Mouse (Mus musculus) heart, postnatal 10 days (tissue): ENCODE results near the gene Myog. TPM values are rescaled to one million over a fixed set of nuclear protein-coding genes. Genes with fewer than 3 reads are reported as not detected.
A peak's percentile ranks its signal among the peaks of the same experiment; 100 is the strongest.

Experiments
- DNase-seq, 2 experiments: peaks; one replicate each; pipeline ENCODE4 v3.0.0; 2021
- intact Hi-C: fragments of 180-260 bp; cut with DNase I; formaldehyde crosslinking; loops from one replicate; pipeline ENCODE4 v1.15.1; 2025
- total RNA-seq, 2 experiments: library from RNA; stranded (reverse); gene quantifications; 2 replicates each; pipeline ENCODE4 v1.2.3; 2021

The Myog gene
- total RNA-seq, 2 experiments from 2014 or later: not detected

DNA sequence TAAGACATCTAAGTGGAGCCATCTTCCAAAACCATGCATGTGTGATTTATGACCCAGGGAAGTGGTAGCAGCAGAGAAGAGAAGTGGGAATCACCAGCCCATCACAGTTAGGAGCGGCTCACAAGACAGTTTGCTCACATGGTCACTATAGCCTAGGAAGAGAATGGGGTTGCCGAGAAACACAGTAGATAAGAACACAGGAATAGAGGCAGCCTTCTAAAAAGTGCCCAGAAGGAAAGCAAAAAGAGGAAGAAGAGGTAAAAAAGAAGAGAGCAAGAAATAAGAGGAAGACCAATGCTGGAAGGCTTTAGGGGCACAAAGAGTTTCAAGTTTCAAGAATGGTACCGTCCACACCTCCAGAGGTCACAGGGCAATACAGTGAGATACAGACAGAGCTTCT, 7.4 kb upstream of the Myog start:
- DNase-seq: no peak
- intact Hi-C loops: no loop called here

DNA sequence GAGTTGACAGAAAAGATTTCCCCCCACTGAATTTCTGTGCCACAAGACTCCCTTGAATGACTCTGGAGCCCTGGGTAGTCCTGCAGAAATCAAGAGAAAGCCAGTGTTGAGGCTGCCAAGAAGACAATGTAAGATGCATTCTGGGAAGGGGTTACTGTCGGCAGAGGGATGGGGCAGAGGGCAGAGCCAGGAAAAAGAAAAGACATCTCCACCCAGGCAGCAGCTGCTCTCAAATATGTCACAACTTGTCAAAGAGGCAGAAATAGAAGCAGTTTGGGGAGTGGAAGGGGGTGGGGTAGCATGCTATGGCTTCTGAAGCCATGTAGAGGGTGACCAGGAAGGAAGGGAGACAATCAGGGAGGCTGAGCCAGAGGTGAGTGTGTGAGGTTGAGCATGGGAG, 6.7 kb upstream of the Myog start:
- intact Hi-C loops: no loop called here
- no peak for DNase-seq

DNA sequence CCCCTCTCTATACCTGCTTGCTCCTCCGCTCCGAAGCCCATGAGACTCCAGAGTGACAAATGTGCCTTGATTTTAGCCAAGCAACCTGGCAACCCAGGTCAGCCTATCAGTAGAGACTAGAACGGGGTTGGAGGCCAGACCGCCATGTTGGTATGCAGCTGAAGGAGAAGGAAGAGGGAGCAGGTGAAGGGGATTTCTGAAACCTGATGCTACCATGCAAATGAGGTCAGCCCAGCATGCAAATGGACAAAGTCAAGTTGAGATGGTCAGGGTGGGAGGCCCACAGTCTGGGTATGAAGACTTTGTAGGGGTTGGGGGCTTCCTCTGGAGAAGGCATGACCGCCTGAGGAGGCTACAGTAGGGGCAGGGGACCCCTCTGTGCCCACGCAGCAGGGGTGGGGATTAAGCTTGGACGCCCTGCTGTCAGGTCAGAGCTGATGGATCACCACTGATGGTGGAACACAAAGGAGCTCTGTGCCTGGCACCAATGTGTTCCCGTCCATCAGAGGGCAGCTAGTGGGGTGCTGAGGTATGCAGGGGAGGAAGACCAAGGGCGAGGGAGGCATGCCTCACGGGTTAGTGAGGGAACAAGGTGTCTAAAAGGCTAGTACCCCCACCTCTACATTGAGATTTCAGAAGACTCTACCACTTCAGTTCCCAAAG, 4.2 kb upstream of the Myog start:
- DNase-seq: no peak
- intact Hi-C loops: no loop called here

DNA sequence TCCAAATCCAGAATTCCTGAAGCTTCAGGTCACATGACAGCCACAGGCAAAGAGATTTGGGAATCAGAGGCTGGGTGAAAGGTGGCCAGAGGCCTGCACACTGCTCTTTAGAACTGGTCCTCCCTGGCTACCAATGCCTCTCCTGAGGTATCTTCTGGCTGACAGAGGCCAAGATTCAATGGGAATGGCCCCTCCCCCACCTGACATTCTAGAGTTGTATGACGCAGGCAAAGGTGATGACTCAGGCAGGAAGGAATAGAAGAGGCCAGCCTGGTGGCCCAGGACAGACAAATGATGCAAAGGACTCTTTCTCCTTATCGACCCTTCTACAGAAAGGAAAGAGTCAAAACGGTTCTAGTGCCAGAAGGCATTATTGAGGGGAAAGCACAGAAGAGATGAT, 1.6 kb upstream of the Myog start:
- no peak for DNase-seq
- intact Hi-C loops: no loop called here

DNA sequence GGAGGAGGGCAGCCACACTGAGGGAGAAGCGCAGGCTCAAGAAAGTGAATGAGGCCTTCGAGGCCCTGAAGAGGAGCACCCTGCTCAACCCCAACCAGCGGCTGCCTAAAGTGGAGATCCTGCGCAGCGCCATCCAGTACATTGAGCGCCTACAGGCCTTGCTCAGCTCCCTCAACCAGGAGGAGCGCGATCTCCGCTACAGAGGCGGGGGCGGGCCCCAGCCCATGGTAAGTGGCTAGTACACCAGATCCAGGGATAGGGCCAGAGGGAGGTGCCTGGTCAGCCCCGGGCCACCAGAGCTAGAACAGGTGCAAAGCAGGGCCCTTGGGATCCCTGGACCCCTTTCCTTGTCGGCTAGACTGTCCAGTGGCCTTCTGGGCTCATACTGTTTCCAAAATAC, 511 bp downstream of the Myog start:
- intact Hi-C loops: loop anchor here (5.0 kb wide), 1 partner anchor 43 kb away; no protein-coding TSS in a partner anchor
- DNase-seq: no peak

DNA sequence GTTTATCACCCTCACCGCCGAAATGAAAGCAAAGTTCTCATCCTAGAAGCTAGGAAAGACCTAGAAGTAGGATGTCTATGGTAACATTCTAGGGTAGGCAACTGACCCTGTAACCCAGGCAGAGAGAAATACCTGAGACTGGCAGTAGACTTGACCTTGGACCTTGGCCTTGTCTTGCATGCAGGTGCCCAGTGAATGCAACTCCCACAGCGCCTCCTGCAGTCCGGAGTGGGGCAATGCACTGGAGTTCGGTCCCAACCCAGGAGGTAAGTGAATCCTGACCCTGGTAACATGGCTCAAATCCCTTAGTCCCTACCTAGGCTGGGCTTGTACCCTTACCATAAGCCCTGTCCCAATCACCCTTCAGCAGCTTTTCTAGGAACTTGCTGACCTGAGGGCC, 1.1 kb downstream of the Myog start:
- DNase-seq: peak in 1 of 2 experiments; percentile 45
- intact Hi-C loops: loop anchor here (5.0 kb wide), 1 partner anchor 44 kb away; no protein-coding TSS in a partner anchor

DNA sequence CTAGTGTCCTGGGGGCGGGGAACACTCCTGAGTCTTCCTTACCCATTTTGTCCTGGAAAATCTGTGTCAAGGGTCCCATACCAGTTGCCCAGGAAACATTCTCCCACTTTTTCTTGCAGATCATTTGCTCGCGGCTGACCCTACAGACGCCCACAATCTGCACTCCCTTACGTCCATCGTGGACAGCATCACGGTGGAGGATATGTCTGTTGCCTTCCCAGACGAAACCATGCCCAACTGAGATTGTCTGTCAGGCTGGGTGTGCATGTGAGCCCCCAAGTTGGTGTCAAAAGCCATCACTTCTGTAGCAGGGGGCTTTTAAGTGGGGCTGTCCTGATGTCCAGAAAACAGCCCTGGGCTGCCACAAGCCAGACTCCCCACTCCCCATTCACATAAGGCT, 1.8 kb downstream of the Myog start:
- DNase-seq: no peak
- intact Hi-C loops: loop anchor here (5.0 kb wide), 1 partner anchor 44 kb away; no protein-coding TSS in a partner anchor

DNA sequence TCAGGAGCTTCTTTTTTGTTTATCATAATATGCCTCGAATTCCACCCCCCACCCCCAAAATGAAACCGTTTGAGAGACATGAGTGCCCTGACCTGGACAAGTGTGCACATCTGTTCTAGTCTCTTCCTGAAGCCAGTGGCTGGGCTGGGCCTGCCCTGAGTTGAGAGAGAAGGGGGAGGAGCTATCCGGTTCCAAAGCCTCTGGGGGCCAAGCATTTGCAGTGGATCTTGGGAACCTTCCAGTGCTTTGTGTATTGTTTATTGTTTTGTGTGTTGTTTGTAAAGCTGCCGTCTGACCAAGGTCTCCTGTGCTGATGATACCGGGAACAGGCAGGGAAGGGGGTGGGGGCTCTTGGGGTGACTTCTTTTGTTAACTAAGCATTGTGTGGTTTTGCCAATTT, 2.3 kb downstream of the Myog start:
- peak; percentile 36 to 54 for DNase-seq
- intact Hi-C loops: loop anchor here (5.0 kb wide), 1 partner anchor 45 kb away; no protein-coding TSS in a partner anchor

DNA sequence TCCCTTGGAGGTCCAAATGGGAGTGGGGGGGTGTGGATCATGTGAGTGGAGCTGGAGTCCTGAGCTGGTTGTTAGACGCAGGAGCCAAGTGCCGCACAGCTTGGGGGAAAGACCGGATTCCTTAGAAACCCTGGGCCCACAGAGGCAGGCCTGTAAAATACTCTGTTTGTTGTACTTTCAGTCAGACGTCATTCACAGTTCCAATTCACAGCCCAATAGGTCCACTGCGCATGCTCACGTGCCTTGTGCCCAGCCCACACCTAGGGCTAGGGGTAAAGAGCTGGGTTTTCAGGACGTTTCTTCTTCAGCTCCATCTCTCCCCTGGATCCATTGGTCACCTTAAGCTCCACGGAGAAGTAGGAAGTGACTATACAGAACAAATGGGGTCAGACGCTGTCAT, 2.8 kb downstream of the Myog start:
- DNase-seq: no peak
- intact Hi-C loops: loop anchor here (5.0 kb wide), 1 partner anchor 45 kb away; no protein-coding TSS in a partner anchor

DNA sequence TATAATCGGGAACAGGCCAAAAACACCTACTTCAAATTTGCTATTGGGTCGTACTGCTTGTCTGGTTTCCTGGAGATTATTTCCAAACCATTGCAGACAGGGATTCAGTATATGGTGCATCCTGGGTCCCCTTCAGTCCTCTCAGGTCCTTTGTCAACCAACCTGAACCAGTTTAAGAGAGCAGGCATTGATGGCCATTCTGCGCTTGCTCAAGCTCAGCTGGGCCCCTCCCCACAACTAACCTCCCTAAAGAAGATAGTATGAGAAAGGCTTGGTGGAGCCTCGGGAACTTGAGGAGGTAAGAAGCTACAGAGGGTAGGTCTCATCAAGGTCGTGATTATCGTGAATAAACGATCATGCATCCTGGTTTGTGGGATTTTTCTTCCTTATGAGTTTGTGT, 3.5 kb downstream of the Myog start:
- intact Hi-C loops: loop anchor here (5.0 kb wide), 1 partner anchor 46 kb away; no protein-coding TSS in a partner anchor
- DNase-seq: no peak

DNA sequence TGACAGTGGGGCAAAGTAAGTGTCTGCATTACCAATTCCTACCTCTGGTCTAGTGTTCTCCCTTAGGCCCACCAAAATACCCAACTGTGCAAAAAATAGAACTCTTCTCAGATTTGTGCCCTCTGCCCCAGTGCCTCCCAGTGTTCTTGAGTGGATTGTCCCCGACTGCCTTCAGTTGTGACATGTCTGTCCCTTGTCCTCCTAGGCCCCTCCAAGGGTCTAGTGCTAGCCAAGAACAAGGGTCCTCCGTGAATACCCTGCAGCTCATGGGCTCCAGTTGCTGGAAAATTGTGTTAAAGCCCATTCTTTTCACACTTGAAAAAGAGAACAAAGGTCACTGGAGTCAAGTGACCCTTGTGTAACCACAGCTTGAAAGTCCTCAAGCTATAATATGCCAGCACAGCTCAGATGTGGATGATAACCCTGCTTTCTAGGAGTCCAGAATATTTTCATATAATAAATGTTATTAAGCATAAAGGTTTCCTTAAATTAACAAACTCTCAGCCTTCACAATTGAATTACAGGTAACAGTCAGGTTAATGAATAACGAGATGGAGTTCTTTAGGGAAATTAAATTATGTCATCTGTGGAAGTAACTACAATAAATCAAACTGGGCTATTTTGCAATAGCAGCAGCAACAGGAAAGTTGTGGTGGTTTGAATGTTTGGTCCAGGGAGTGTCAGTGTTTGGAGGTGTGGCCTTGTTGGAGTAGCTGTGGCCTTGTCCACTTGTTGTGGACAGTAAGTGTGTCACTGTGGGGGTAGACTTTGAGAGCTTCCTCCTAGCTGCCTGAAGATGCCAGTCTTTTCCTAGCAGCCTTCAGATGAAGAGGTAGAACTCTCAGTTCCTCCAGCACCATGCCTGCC, 4.2 kb downstream of the Myog start:
- intact Hi-C loops: loop anchor here (5.0 kb wide), 1 partner anchor 47 kb away; no protein-coding TSS in a partner anchor
- no peak for DNase-seq

DNA sequence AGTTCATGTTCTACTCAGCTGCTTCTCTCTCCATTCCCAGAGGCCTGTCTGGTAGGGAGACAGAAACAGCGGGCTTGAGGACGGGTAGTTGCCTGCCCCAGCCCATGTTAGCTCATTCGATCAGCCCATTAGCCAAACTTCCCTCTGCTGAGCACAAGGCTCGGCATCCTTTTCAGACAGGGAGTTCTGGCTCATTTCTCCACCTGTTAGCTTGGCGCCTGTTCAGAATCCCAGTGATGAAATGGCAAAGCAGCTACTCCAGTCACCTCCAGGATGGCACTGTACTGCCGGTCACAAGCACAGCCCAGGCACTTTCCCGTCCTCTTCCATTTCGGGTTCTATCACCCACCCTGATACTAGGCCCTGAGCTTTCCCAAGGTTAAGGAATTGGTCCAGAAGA, 7.5 kb downstream of the Myog start:
- DNase-seq: no peak
- intact Hi-C loops: no loop called here

DNA sequence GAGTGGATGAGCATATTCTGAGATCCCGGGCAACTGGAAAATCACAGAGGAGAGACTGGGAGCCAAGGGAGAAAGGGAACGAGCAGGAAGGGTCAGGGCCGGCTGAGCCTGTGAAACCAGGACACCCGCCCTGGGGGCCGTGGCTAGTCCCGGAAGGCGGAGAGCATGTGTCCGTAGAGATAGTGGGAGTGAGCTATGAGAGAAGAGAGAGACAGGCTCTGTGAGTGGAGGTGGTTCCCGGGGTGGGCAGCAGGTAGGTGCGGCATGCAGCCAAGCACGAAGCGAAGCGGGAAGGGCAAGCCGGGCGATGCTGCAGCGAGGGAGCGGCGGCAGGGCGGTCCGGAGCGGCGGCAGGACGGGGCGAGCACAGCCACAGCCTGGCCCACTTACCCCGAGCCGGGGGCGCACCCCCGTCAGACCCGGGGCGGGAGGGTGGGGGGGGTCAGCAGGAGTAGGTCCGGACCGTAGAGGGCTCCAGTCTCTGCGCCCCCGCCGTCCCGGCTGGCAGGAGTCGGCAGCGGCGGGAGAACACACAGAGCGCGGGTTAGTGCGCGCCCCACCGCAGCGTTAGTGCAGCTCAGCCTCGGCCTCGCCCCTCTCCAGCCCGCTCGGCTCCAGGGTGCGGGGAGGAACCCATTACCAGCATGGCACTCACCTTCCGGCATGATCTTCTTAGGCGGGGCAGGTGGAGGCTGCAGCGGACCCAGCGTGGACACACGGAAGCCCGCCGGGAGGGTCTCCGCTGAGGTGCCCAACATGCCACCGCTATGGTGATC, 9.0 kb downstream of the Myog start:
- peak; percentile 56 to 72 for DNase-seq
- intact Hi-C loops: no loop called here

DNA sequence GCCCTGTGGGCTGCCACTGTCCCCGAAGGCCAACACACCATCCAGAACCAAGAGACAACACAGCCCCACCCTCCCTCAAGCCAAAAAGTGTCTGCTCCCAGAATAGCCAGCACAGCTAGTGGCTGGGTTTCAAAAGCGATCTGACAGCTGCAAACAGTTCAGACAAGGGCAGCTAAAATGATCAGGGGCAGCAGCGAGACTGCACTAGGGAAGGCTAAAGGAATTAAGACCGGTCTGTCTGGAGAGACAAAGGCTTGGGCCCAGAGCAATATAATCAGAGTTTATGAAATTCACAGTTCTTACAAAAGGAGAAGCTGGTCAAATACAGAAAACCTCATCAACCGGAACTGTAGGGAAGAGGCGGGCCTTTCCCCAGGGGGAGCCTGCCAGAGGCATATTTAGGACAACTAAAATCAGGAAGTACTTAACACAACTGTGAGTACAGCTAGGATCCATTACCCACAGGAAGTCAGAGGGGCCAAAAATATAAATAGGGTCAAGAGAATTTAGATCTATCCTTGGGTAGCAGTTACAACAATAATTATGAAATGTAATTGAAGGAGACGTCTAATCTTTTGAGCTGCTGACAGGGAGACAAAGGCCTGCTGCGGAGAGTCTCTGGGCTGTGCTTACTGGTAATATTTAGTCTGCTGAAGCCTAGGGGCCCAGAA, 12.9 kb downstream of the Myog start:
- intact Hi-C loops: no loop called here
- DNase-seq: peak; percentile 91 to 92

DNA sequence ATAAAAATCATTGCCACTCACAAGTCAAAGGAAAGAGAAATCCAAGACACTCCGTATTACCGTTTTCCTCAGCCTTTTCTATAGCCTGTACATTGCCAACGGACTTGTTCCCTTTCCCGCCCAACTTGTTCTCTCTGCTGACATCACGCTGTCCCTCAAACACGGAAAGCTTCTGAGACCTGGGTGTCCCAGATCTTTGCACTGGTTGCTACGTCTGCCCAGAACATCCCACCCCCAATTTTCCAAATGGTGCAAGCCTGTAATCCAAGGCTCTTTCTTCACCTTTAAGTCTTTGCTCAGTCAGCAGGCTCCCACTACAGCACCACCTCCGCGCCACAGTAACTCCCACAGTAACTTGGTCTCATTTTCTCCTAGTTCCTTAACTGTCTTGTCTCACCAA, 15.2 kb downstream of the Myog start:
- intact Hi-C loops: loop anchor here (1.0 kb wide), 1 partner anchor 27 kb away; the partner anchor contains the start of gene Ppfia4

DNA sequence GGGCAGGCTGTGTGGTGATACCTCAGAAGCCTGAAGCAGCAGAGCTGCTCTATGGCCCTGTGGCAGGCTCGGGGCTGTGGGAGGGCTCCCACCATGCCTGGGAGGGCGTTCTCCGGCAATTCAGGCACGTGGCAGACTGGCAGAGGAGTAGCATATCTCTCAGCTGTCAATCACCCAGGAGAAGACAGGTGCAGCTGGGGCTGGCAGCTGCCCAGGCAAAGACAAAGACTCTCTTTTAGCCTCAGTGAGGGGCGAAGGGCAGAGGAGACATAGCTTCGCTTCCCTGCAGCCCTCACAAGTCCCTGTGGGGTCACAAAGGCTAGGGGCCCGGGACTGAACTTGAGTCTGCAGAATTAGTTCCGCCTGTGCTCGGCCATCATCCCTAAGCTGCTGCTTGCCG, 17.6 kb downstream of the Myog start:
- DNase-seq: no peak
- intact Hi-C loops: no loop called here

More for the DNA sequence above, 15.2 kb downstream of the Myog start:
- DNase-seq: no peak

DNA sequence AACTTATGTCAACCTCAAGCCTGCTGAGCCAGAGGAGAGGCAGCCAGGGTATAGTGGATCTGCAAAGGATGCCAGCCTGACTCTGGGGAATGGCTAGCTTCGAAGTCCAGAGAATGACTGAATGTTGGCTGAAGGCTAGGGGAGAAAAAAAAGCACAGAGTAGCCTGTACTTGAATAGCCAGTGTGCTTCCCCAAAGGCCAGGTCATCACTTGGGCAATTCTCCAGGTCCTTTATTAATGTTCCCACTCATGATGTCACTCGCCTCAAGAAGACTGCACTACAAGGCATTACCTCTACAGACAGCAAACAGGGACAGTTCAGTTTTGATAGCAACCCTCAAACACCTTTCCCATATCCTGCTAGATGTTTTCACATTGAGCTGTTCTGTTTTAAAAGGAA, 20.5 kb downstream of the Myog start:
- intact Hi-C loops: no loop called here
- no peak for DNase-seq

DNA sequence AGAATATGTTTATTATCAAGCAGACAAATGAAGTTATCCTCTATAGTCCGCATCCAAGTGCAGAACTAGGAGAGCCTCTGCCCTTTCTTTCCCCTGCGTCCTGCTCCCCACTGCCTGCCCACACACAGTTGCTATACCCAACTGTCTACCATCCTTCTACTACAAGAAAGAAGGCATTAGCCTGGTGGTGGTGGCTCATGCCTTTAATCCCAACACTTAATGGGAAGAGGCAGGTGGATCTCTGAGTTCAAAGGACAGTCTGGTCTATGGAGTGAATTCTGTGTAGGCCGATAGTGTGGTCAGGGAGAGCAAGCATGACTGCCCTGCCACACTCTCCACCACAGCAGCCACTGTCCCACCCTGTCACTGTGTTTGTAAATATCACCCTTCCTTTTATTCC, 20.9 kb downstream of the Myog start:
- intact Hi-C loops: no loop called here
- DNase-seq: no peak

DNA sequence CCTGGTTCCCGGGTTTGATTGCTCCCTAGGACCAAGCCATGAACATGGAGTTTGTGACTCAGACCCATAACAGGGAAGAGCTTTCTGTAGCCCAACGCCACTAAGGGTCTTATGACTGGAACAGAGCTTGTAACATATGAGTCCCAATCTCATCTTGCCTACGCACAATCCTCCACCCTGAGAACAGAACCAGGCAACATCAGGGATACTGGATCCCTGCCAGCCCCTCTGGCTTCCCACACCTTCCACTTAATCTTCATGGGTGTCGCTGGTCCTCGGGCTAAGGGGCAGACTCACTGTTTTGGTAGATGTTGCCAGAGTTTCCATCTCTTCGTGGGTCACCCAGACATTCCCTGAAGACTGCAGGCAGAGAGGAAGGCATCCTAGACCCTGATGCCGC, 22.0 kb downstream of the Myog start:
- DNase-seq: no peak
- intact Hi-C loops: no loop called here

DNA sequence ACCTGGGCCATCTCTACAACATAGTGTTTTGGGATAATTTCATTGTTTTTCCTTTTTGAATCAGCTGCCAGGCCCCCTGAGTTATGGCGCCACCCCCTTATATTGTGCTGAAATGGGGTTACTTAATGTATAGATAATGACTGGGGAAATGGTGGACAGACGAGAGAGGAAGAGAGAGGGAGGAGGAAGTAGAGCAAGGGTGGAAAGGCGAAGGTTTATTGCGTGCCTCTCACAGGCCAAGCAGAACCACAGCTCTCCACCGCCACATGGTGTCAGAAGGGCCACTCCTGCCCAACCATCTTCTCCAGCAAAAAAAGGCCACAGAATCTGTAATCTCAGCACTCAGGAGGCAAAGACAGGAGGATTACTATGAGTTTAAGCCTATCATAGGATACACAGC, 25.4 kb downstream of the Myog start:
- DNase-seq: no peak
- intact Hi-C loops: no loop called here
